In the genomic region with DNA sequence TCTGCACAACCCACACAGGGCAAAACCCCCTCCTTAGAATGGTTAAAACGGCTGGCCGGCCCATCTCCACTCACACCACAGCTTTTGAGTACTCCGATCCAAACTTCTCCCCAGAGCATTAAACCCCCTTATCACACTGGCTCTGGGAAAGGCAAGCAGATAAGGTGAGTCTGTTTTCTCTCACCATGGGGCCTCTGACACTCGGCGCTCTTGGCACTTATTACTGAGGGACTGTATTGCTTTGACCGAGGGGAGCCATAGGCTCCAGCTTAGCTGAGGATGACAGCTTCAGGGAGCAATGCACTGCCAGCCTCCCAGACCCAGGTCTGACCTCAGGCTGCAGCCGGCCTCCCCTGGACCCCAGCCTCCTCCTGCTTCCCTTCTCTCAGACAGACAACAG, we compare ENCODE assay signal across 13 mouse cellular contexts. TPM values are rescaled to one million over a fixed set of nuclear protein-coding genes. Genes with fewer than 3 reads are reported as not detected.
DNase-seq lines count a peak whose midpoint lies in the region; ATAC-seq and TF ChIP-seq lines count a peak whose summit lies in the region.
"Had no signal": no experiment of that assay in that cellular context is flagged by ENCODE, and none has a peak within 500 bp of the region (broad histone marks: within the 10 kb centered on the region; RNA-seq: fewer than 3 reads in every experiment).

No protein-coding gene starts in this region.

- no peaks in the 10 kb centered on the region for H3K9me3 ChIP-seq in lung, postnatal 0 days (ENCODE audit: low read length)
- H3K9me3 ChIP-seq in heart, embryonic 10.5 days = no peaks in the 10 kb centered on the region
- no peaks in the 10 kb centered on the region for H3K9me3 ChIP-seq in intestine, embryonic 14.5 days (ENCODE audit: control insufficient read depth, low read length)
- no peaks in the 10 kb centered on the region for H3K9me3 ChIP-seq in stomach, postnatal 0 days (ENCODE audit: control insufficient read depth, low read length)
- H3K9me3 ChIP-seq: hindbrain, embryonic 15.5 days had no signal

- no peaks in the 10 kb centered on the region for H3K36me3 ChIP-seq in lung, postnatal 0 days (ENCODE audit: insufficient read depth, low read length)
- peaks cover 19% of the 10 kb centered on the region for H3K36me3 ChIP-seq in heart, embryonic 10.5 days
- H3K36me3 ChIP-seq in intestine, embryonic 14.5 days (ENCODE audit: control insufficient read depth, insufficient read depth, low read length) = no peaks in the 10 kb centered on the region
- H3K36me3 ChIP-seq in stomach, postnatal 0 days (ENCODE audit: control insufficient read depth, insufficient read depth, low read length) = no peaks in the 10 kb centered on the region; the same call in 1 of the 2 replicates
- H3K36me3 ChIP-seq: hindbrain, embryonic 15.5 days had no signal

- H3K27ac ChIP-seq in lung, postnatal 0 days (ENCODE audit: low read length) = peak overlapping the region; percentile 81; the same call in 1 of the 2 replicates
- H3K27ac ChIP-seq in heart, embryonic 10.5 days = peak overlapping the region; percentile 93
- H3K27ac ChIP-seq in intestine, embryonic 14.5 days (ENCODE audit: low read depth) = peak overlapping the region; percentile 48; the same call in 1 of the 2 replicates
- 0 out of 2 replicates have a peak overlapping the region, but pooled peaks have one; percentile 13 for H3K27ac ChIP-seq in stomach, postnatal 0 days (replicated peaks)
- H3K27ac ChIP-seq: hindbrain, embryonic 15.5 days had no signal

- H3K9ac ChIP-seq in lung, postnatal 0 days (replicated peaks; ENCODE audit: low read depth) = no peak overlapping the region
- no peak overlapping the region for H3K9ac ChIP-seq in intestine, embryonic 14.5 days (ENCODE audit: low read length)
- H3K9ac ChIP-seq in stomach, postnatal 0 days (ENCODE audit: low read length) = no peak overlapping the region; the same call in 1 of the 2 replicates
- H3K9ac ChIP-seq: hindbrain, embryonic 15.5 days had no signal

- peaks cover 21% of the 10 kb centered on the region; the same call in 1 of the 2 replicates for H3K4me1 ChIP-seq in lung, postnatal 0 days (ENCODE audit: insufficient read depth, low read depth, low read length)
- H3K4me1 ChIP-seq in heart, embryonic 10.5 days = peaks cover 88% of the 10 kb centered on the region
- H3K4me1 ChIP-seq in intestine, embryonic 14.5 days (replicated peaks; ENCODE audit: control insufficient read depth, insufficient read depth, low read length) = peaks cover 18% of the 10 kb centered on the region
- H3K4me1 ChIP-seq in stomach, postnatal 0 days (replicated peaks; ENCODE audit: control insufficient read depth, insufficient read depth) = peaks cover 3% of the 10 kb centered on the region

- H3K4me3 ChIP-seq in lung, postnatal 0 days (ENCODE audit: low read depth, low read length) = peak overlapping the region; percentile 65; the same call in 1 of the 2 replicates
- H3K4me3 ChIP-seq in heart, embryonic 10.5 days = peak overlapping the region; percentile 96
- no peak overlapping the region for H3K4me3 ChIP-seq in intestine, embryonic 14.5 days (ENCODE audit: low read depth, low read length)
- H3K4me3 ChIP-seq in stomach, postnatal 0 days (ENCODE audit: low read depth, low read length) = no peak overlapping the region
- H3K4me3 ChIP-seq: hindbrain, embryonic 15.5 days had no signal

- H3K4me2 ChIP-seq in lung, postnatal 0 days (replicated peaks; ENCODE audit: low read depth, low read length) = peak overlapping the region; percentile 91
- H3K4me2 ChIP-seq in intestine, embryonic 14.5 days (ENCODE audit: low read length) = peak overlapping the region; percentile 77
- peak overlapping the region; percentile 31 for H3K4me2 ChIP-seq in stomach, postnatal 0 days (replicated peaks; ENCODE audit: low read depth)
- H3K4me2 ChIP-seq: hindbrain, embryonic 15.5 days; midbrain, embryonic 11.5 days had no signal

- WGBS in lung, postnatal 0 days = 11% methylated on average over 7 of the region's 7 CpGs
- under 1% methylated on average over 7 of the region's 7 CpGs for WGBS in heart, embryonic 10.5 days
- WGBS in intestine, embryonic 14.5 days = 13% methylated on average over 7 of the region's 7 CpGs
- 33% methylated on average over 7 of the region's 7 CpGs for WGBS in stomach, postnatal 0 days

- no peak for TF ChIP-seq CTCF in lung, postnatal 0 days (IDR thresholded peaks at IDR 0.05)
- no peak for TF ChIP-seq CTCF in stomach, postnatal 0 days (IDR thresholded peaks at IDR 0.05; ENCODE audit: low read depth)

- ATAC-seq in lung, postnatal 0 days = no peak
- no peak for ATAC-seq in intestine, embryonic 14.5 days (replicated peaks; ENCODE audit: low FRiP score, low TSS enrichment, low read depth)
- no peak for ATAC-seq in stomach, postnatal 0 days (ENCODE audit: low FRiP score, low TSS enrichment)
- ATAC-seq: activated CD4-positive, CD25-positive, alpha-beta regulatory T cell, adult 4 months had no signal

- TF ChIP-seq EP300 in lung, postnatal 0 days (IDR thresholded peaks at IDR 0.05) = no peak
- TF ChIP-seq EP300 in stomach, postnatal 0 days (optimal IDR thresholded peaks at IDR 0.05) = no peak

- no peaks in the 10 kb centered on the region for H3K27me3 ChIP-seq in lung, postnatal 0 days (replicated peaks; ENCODE audit: insufficient read depth, low read length)
- no peaks in the 10 kb centered on the region for H3K27me3 ChIP-seq in heart, embryonic 10.5 days (ENCODE audit: insufficient read depth, poor library complexity, severe bottlenecking)
- H3K27me3 ChIP-seq in intestine, embryonic 14.5 days (replicated peaks; ENCODE audit: control insufficient read depth, insufficient read depth, low read length) = no peaks in the 10 kb centered on the region
- no peaks in the 10 kb centered on the region for H3K27me3 ChIP-seq in stomach, postnatal 0 days (ENCODE audit: control insufficient read depth, insufficient read depth, low read length)

- DNase-seq in lung, postnatal 0 days (ENCODE audit: low spot score) = no peak
- DNase-seq in lung, postnatal 14 days = no peak
- peak; percentile 94 for DNase-seq in heart, embryonic 10.5 days (ENCODE audit: low spot score)
- DNase-seq in intestine, embryonic 14.5 days (ENCODE audit: low spot score) = no peak
- no peak for DNase-seq in stomach, postnatal 0 days (ENCODE audit: low spot score)
- no peak for DNase-seq in ovary, postnatal 10 days (ENCODE audit: low spot score)
- DNase-seq in T-cell, adult 2 months (ENCODE audit: low spot score) = no peak
- no peak for DNase-seq in natural killer cell, adult 2 months (ENCODE audit: low spot score in 2 of 2)
- DNase-seq: cerebellum, postnatal 14 days; right cerebral cortex, adult 18-20 months had no signal

RNA-seq across cellular contexts. Expression of gene Smtnl2, which starts 3.9 kb away (rescaled TPM):
- 108 TPM in 2 replicates for polyA plus RNA-seq in lung, postnatal 0 days (2015; fragmentation: Nextera tagmentation; extraction: Ambion mirVana)
- polyA plus RNA-seq in heart, embryonic 10.5 days (2016; fragmentation: Nextera tagmentation; extraction: Ambion mirVana) = 148 and 184 TPM in 2 replicates
- 26.2 and 34.5 TPM in 2 replicates for polyA plus RNA-seq in intestine, embryonic 14.5 days (2014; fragmentation: Nextera tagmentation; extraction: Ambion mirVana)
- polyA plus RNA-seq in stomach, postnatal 0 days (2015; fragmentation: Nextera tagmentation; extraction: Ambion mirVana) = 25.8 and 26.9 TPM in 2 replicates
- polyA plus RNA-seq: activated CD4-positive, CD25-positive, alpha-beta regulatory T cell, adult 4 months had no signal

RNA-seq across cellular contexts. Expression of gene Ggt6, which starts 27.8 kb away (rescaled TPM):
- polyA plus RNA-seq in lung, postnatal 0 days (2015; fragmentation: Nextera tagmentation; extraction: Ambion mirVana) = 0.94 and 1.0 TPM in 2 replicates
- polyA plus RNA-seq in heart, embryonic 10.5 days (2016; fragmentation: Nextera tagmentation; extraction: Ambion mirVana) = not detected in 2 replicates
- 6.7 and 7.0 TPM in 2 replicates for polyA plus RNA-seq in intestine, embryonic 14.5 days (2014; fragmentation: Nextera tagmentation; extraction: Ambion mirVana)
- 12.9 and 13.0 TPM in 2 replicates for polyA plus RNA-seq in stomach, postnatal 0 days (2015; fragmentation: Nextera tagmentation; extraction: Ambion mirVana)
- polyA plus RNA-seq: activated CD4-positive, CD25-positive, alpha-beta regulatory T cell, adult 4 months; hindbrain, embryonic 15.5 days; midbrain, embryonic 11.5 days had no signal

RNA-seq across cellular contexts. Expression of gene Mybbp1a, which starts 33.6 kb away (rescaled TPM):
- polyA plus RNA-seq in lung, postnatal 0 days (2015; fragmentation: Nextera tagmentation; extraction: Ambion mirVana) = 41.5 and 44.3 TPM in 2 replicates
- polyA plus RNA-seq in heart, embryonic 10.5 days (2016; fragmentation: Nextera tagmentation; extraction: Ambion mirVana) = 133 and 186 TPM in 2 replicates
- polyA plus RNA-seq in intestine, embryonic 14.5 days (2014; fragmentation: Nextera tagmentation; extraction: Ambion mirVana) = 173 and 184 TPM in 2 replicates
- 52.2 and 57.6 TPM in 2 replicates for polyA plus RNA-seq in stomach, postnatal 0 days (2015; fragmentation: Nextera tagmentation; extraction: Ambion mirVana)

RNA-seq across cellular contexts. Expression of gene Tekt1, which starts 45.3 kb away (rescaled TPM):
- polyA plus RNA-seq in lung, postnatal 0 days (2015; fragmentation: Nextera tagmentation; extraction: Ambion mirVana) = 14.2 and 17.3 TPM in 2 replicates
- polyA plus RNA-seq in heart, embryonic 10.5 days (2016; fragmentation: Nextera tagmentation; extraction: Ambion mirVana) = 0.39 and 2.0 TPM in 2 replicates
- polyA plus RNA-seq in intestine, embryonic 14.5 days (2014; fragmentation: Nextera tagmentation; extraction: Ambion mirVana) = 0.58 and 0.81 TPM in 2 replicates
- polyA plus RNA-seq in stomach, postnatal 0 days (2015; fragmentation: Nextera tagmentation; extraction: Ambion mirVana) = 0.13 TPM in 1 of 2 replicates, not detected in the other
- polyA plus RNA-seq: activated CD4-positive, CD25-positive, alpha-beta regulatory T cell, adult 4 months had no signal

Comparison
In these comparisons a context has a peak if more than half of its experiments do, and no peak if none do; other contexts are left out.
1. H3K27ac ChIP-seq: peak in every context shown above with its lines; median percentile 93 in heart, embryonic 10.5 days; 81 in lung, postnatal 0 days; 48 in intestine, embryonic 14.5 days; 13 in stomach, postnatal 0 days.
2. H3K4me2 ChIP-seq: peak in every context shown above with its lines; median percentile 91 in lung, postnatal 0 days; 77 in intestine, embryonic 14.5 days; 31 in stomach, postnatal 0 days.
3. H3K4me3 ChIP-seq: peak in lung, postnatal 0 days (single experiment) and heart, embryonic 10.5 days (single experiment); none in intestine, embryonic 14.5 days (single experiment) and stomach, postnatal 0 days (single experiment).